21 mouse cellular contexts compared by ENCODE assay signal in the genomic region with DNA sequence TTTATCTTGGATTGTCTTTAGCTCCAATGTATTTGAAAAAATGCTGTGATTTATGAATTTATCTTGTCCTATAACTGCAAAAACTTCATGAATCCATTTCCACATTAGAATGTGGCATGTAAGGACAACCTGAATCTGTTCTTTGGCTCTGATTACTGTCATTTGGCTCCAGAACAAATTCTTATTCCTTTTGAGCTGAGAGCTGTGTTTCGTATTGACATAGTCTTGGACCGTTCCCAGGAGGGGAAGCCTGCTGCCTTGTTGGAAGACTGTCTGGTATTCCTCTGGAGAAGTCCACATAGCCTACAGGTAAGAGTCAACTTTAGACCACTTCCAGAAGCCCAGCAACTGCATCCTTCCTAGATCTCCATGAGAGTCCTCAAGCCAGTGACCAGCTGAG.
DNase-seq lines count a peak whose midpoint lies in the region; ATAC-seq and TF ChIP-seq lines count a peak whose summit lies in the region.
"Had no signal": no experiment of that assay in that cellular context is flagged by ENCODE, and none has a peak within 500 bp of the region (broad histone marks: within the 10 kb centered on the region; RNA-seq: fewer than 3 reads in every experiment).

No protein-coding gene starts in this region.

- H3K27me3 ChIP-seq in heart, embryonic 10.5 days (ENCODE audit: insufficient read depth, poor library complexity, severe bottlenecking), result no peaks in the 10 kb centered on the region
- no peaks in the 10 kb centered on the region for H3K27me3 ChIP-seq in lung, embryonic 16.5 days (ENCODE audit: control insufficient read depth, insufficient read depth, low read depth, low read length)
- H3K27me3 ChIP-seq: embryonic facial prominence, embryonic 12.5 days; heart, embryonic 13.5 days; hindbrain, embryonic 12.5 days; Patski had no signal

- 89% methylated on average over 2 of the region's 2 CpGs for WGBS in heart, embryonic 10.5 days
- 55% methylated on average over 2 of the region's 2 CpGs for WGBS in lung, embryonic 16.5 days
- 41% methylated on average over 2 of the region's 2 CpGs for WGBS in lung, adult 2 months

- peak; percentile 47; the same call in 1 of the 2 replicates for ATAC-seq in lung, embryonic 16.5 days (ENCODE audit: low read depth)
- no peak for ATAC-seq in inflammation-experienced regulatory T-cells, adult 6 months
- ATAC-seq: activated CD4-positive, CD25-positive, alpha-beta regulatory T cell, adult 4 months; forebrain, embryonic 16.5 days; hindbrain, embryonic 16.5 days; Patski had no signal

- no peak overlapping the region for H3K9ac ChIP-seq in lung, embryonic 16.5 days (ENCODE audit: low read length)
- H3K9ac ChIP-seq: embryonic facial prominence, embryonic 12.5 days; heart, embryonic 13.5 days; hindbrain, embryonic 12.5 days had no signal

- H3K36me3 ChIP-seq in heart, embryonic 10.5 days, result no peaks in the 10 kb centered on the region
- no peaks in the 10 kb centered on the region for H3K36me3 ChIP-seq in lung, embryonic 16.5 days (ENCODE audit: control insufficient read depth, insufficient read depth, low read length)
- H3K36me3 ChIP-seq: embryonic facial prominence, embryonic 12.5 days; heart, embryonic 13.5 days; hindbrain, embryonic 12.5 days had no signal

- H3K27ac ChIP-seq in heart, embryonic 10.5 days, result no peak overlapping the region
- H3K27ac ChIP-seq in lung, embryonic 16.5 days (ENCODE audit: low read length), result no peak overlapping the region
- H3K27ac ChIP-seq: embryonic facial prominence, embryonic 12.5 days; heart, embryonic 13.5 days; hindbrain, embryonic 12.5 days had no signal

- no peak overlapping the region for H3K4me2 ChIP-seq in lung, embryonic 16.5 days (ENCODE audit: low read depth, low read length)
- H3K4me2 ChIP-seq: embryonic facial prominence, embryonic 12.5 days; heart, embryonic 13.5 days; hindbrain, embryonic 12.5 days had no signal

- DNase-seq in cerebellum, postnatal 14 days, result peak; percentile 18 to 20
- DNase-seq in cerebellum, adult 11-12 months, result no peak
- DNase-seq in heart, adult 11 months, result peak; percentile 92
- DNase-seq in heart, embryonic 10.5 days (ENCODE audit: low spot score), result no peak
- no peak for DNase-seq in lung, adult 2 months
- peak; percentile 22 for DNase-seq in NIH3T3 (ENCODE audit: low read depth)
- DNase-seq: adrenal gland, postnatal 14 days; cerebellum, adult 9-10 months; gastrocnemius, postnatal 10 days; heart, adult 2 months; heart, postnatal 4 days; kidney, adult 11 months had no signal

- no peak for TF ChIP-seq CTCF in lung, adult 2 months (IDR thresholded peaks at IDR 0.05; ENCODE audit: insufficient read depth, low read length)

- H3K4me1 ChIP-seq in heart, embryonic 10.5 days, result no peaks in the 10 kb centered on the region; the same call in 1 of the 2 replicates
- no peaks in the 10 kb centered on the region for H3K4me1 ChIP-seq in lung, embryonic 16.5 days (replicated peaks; ENCODE audit: control insufficient read depth, insufficient read depth, low read length)
- H3K4me1 ChIP-seq in lung, adult 2 months (ENCODE audit: control insufficient read depth, insufficient read depth, low read length), result no peaks in the 10 kb centered on the region
- H3K4me1 ChIP-seq: embryonic facial prominence, embryonic 12.5 days; heart, embryonic 13.5 days; hindbrain, embryonic 12.5 days had no signal

- TF ChIP-seq POLR2A in lung, adult 2 months (IDR thresholded peaks at IDR 0.05; ENCODE audit: borderline replicate concordance, extremely low read depth, low read depth, low read length), result no peak

- no peaks in the 10 kb centered on the region for H3K9me3 ChIP-seq in heart, embryonic 10.5 days
- H3K9me3 ChIP-seq in lung, embryonic 16.5 days (ENCODE audit: control insufficient read depth, low read length), result no peaks in the 10 kb centered on the region
- H3K9me3 ChIP-seq: embryonic facial prominence, embryonic 12.5 days; heart, embryonic 13.5 days; hindbrain, embryonic 12.5 days had no signal

- no peak overlapping the region for H3K4me3 ChIP-seq in heart, embryonic 10.5 days
- no peak overlapping the region for H3K4me3 ChIP-seq in lung, embryonic 16.5 days (ENCODE audit: low read length)
- H3K4me3 ChIP-seq in lung, adult 2 months (replicated peaks; ENCODE audit: extremely low read depth, low read depth, low read length), result no peak overlapping the region
- H3K4me3 ChIP-seq: embryonic facial prominence, embryonic 12.5 days; heart, adult 2 months; heart, embryonic 13.5 days; hindbrain, embryonic 12.5 days had no signal

Comparison
In these comparisons a context has a peak if more than half of its experiments do, and no peak if none do; other contexts are left out.
1. DNase-seq: peak in cerebellum, postnatal 14 days (2 of 2), heart, adult 11 months (single experiment) and NIH3T3 (single experiment); none in cerebellum, adult 11-12 months (single experiment), heart, embryonic 10.5 days (single experiment) and lung, adult 2 months (single experiment).